9 mouse cellular contexts compared by ENCODE assay signal in the genomic region with DNA sequence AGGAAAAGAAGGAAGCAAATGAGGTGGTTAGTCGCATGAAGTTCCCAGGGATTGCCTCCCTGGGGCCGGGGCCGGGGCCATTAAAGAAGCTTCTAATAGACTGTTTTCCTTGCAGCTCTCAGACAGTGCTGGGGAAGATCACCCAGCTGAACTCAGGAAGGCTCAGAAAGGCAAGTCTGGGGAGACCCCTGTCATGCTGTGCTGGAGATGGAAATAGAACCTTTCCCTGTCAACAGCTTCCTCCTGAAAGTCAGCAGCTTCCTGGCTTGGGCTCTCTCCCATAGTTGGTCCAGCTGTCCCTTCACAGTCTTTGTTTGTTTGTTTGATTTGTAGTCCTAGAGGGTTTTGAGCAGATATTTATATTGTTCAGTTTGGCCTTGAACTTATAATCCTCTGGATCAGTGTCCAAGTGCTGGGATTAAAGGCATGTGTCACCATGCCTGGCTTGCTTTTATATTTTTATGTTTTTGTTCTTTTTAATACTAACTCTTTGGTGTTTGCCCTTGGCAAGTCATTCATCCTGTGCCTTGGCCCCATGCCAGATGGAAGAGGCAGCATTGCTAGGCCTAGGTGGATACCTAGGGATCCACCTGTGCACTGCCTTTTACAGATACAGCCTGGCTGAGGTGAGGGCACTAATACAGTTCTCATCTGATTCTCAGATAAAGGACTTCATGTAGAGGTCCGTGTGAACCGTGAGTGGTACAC. TPM values are rescaled to one million over a fixed set of nuclear protein-coding genes. Genes with fewer than 3 reads are reported as not detected.
DNase-seq lines count a peak whose midpoint lies in the region; ATAC-seq and TF ChIP-seq lines count a peak whose summit lies in the region.
"Had no signal": no experiment of that assay in that cellular context is flagged by ENCODE, and none has a peak within 500 bp of the region (broad histone marks: within the 10 kb centered on the region; RNA-seq: fewer than 3 reads in every experiment).

No protein-coding gene starts in this region.

- ATAC-seq in erythroblast, adult 5-6 weeks (replicated peaks; ENCODE audit: low FRiP score, poor library complexity, severe bottlenecking) = no peak
- ATAC-seq: midbrain, embryonic 15.5 days had no signal

- peak; percentile 18 to 26 for DNase-seq in kidney, adult 8-10 months
- DNase-seq in kidney, adult 11 months = no peak
- peak; percentile 59 for DNase-seq in adrenal gland, postnatal 10 days
- peak; percentile 5 for DNase-seq in brain, embryonic 14.5 days (ENCODE audit: low read depth)
- peak; percentile 53 for DNase-seq in kidney, postnatal 14 days
- DNase-seq in frontal cortex, postnatal 10 days (ENCODE audit: low spot score in 2 of 2) = no peak
- DNase-seq: gastrocnemius, postnatal 25 days had no signal

- TF ChIP-seq POLR2A in brain, embryonic 14.5 days (IDR thresholded peaks at IDR 0.05; ENCODE audit: borderline replicate concordance, extremely low read depth, insufficient read depth, insufficient read length, poor library complexity, severe bottlenecking) = no peak

- no peak for TF ChIP-seq CTCF in brain, embryonic 14.5 days (IDR thresholded peaks at IDR 0.05; ENCODE audit: borderline replicate concordance, extremely low read depth, insufficient read depth, insufficient read length)

RNA-seq across cellular contexts. Expression of gene Morc2a, which starts 35.9 kb away (rescaled TPM):
- total RNA-seq in adrenal gland, postnatal 10 days (2021) = 10 to 100 TPM; 33.1 to 44.9 TPM
- polyA plus RNA-seq in brain, embryonic 14.5 days (2012; rRNA removed) = 35.0 and 49.1 TPM in 2 replicates
- total RNA-seq in erythroblast, adult 5-6 weeks (2015; ENCODE audit: low replicate concordance) = 4.0 and 7.7 TPM in 2 replicates
- 8.1 and 10.0 TPM in 2 replicates for total RNA-seq in erythroblast, adult 5-6 weeks (2017; ENCODE audit: low replicate concordance)

Comparison
In these comparisons a context has a peak if more than half of its experiments do, and no peak if none do; other contexts are left out.
1. DNase-seq: peak in kidney, adult 8-10 months (2 of 2), adrenal gland, postnatal 10 days (single experiment), brain, embryonic 14.5 days (single experiment) and kidney, postnatal 14 days (single experiment); none in kidney, adult 11 months (single experiment) and frontal cortex, postnatal 10 days (0 of 2).